Mouse (Mus musculus) cerebellum, adult 9-10 months (tissue): ENCODE data around the gene Gm4707.
"Not testable (repeated sequence)": the region's sequence is repeated elsewhere in the genome, so short reads cannot be mapped to it uniquely, and the experiment has no call there.

Source experiments
- DNase-seq: peaks from one replicate; pipeline ENCODE4 v3.0.0; 2022

Gm4707 gene

DNA sequence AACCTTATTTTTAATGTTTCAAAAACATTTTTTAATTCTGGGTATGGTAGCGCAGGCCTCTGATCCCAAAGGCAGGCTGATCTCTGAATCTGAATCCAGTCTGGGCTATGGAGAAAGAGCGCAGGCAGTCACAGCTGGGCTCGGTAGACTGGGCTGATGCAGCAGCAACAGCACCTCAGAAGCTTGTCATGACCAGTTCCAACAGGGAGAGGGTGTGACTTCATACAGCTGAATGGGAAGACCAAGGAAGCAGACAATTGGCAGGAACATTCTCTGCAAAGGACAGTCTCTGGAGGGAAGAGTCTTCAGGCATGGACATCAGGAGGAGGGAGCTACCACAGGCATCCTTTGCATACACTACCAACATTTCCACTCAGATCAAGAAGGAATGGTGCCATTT lies 15.6 kb downstream of the Gm4707 start:
- no peak for DNase-seq

GRCm38 (mm10) chr17:71443273-71443672 lies 16.4 kb downstream of the Gm4707 start:
- no peak for DNase-seq

DNA sequence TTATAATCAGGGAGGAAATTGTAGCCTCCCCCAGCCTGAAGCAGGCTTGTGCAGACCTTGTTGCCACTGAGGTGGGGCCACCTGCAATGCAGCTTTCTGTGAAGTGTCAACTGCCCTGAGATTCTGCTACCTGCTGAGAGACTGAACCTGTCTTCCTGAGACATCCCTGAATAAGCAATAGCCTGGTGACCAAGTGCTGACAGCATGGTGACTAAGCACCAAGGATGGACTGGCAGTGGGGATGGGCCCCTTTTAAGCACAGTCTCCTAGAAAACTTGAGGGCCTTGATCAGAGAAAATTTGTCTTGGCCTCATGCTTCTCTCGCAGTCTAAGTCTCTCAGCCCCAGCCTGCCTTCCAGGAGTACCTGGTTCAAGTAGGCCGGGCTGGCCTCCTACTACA lies 37.2 kb downstream of the Gm4707 start:
- not testable (repeated sequence) for DNase-seq

DNA sequence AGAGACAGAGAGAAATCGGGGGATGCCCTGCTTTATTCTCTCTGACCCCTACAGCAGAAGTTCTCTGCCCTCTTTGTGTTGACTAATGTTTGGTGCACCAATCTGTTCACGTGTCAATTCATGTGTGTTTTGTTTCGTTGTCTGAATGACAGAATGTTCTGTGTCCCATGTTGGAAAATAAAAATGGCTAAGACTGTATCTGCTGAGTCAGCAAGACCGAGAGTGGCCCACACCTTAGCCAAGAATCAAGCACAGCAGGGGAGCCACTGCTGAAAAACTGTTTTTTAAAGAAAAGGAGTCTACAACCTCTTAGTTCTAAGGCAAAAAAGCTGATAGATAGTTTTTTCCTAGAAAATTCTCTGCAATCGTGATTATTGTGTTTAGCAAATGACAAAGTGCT lies 40.3 kb downstream of the Gm4707 start:
- not testable (repeated sequence) for DNase-seq

GRCm38 (mm10) chr17:71417008-71417407 lies 42.7 kb downstream of the Gm4707 start:
- no peak for DNase-seq
